Mouse (Mus musculus) frontal cortex, adult (tissue): ENCODE data around the gene Sh3kbp1.
A peak's percentile ranks its signal among the peaks of the same experiment; 100 is the strongest.

Experiments used
- ATAC-seq: cut with Nextera tagmentation; 2 replicates; pipeline ENCODE4 v1.9.2; 2017; ENCODE audit warnings: mild to moderate bottlenecking, moderate library complexity, mixed read lengths; ENCODE audit not compliant: low TSS enrichment

Gene Sh3kbp1

DNA sequence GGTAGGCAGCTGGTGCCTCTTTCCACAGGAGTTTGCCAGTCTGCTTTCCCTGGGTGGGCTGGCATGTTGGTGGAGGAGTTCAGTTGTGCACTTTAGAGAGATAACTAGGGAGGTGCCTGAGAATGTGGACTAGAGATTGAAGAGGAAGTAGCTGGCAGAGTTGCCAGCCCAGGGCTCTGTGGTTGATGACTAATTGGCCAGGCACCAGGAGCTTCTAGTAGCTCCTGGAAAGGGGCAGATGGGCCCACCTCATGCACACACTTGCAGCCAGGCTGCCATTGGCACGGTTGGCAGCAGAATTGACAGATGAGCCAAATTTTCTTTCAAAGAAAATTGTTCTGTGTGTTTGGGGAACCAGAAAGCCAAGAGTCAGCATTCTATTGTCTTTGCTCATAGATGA is 210.3 kb downstream of the Sh3kbp1 start:
- ATAC-seq: peak; percentile 76

GRCm38 (mm10) chrX:159839786-159840185 is 212.7 kb downstream of the Sh3kbp1 start:
- ATAC-seq: no peak

DNA sequence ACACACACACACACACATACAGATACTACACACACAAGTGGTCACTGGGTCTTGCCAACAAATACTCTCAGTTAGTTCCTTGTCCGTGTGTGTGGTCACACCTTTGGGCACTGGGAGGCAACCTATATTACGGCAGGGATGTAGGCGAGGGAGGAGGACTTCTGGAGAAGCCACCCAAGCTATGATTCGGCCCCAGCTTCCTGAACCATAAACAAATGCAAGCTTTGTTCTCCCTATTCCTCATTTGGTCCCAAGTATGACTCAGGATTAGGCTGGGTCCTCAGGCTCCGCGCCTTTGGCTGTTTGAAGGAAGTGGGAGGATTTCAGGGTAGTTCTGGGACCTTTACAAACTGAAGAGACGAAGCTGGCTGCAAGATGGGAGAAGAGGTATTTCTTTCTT is 213.2 kb downstream of the Sh3kbp1 start:
- no peak for ATAC-seq

GRCm38 (mm10) chrX:159850722-159851121 is 223.7 kb downstream of the Sh3kbp1 start:
- ATAC-seq: peak; percentile 52; the same call in 1 of the 2 replicates

GRCm38 (mm10) chrX:159856866-159857265 is 229.8 kb downstream of the Sh3kbp1 start:
- ATAC-seq: peak; percentile 90

- no peak for ATAC-seq
Measured at GRCm38 (mm10) chrX:159858126-159858525, 231.1 kb downstream of the Sh3kbp1 start.

GRCm38 (mm10) chrX:159860841-159861530 is 233.9 kb downstream of the Sh3kbp1 start:
- ATAC-seq: no peak

DNA sequence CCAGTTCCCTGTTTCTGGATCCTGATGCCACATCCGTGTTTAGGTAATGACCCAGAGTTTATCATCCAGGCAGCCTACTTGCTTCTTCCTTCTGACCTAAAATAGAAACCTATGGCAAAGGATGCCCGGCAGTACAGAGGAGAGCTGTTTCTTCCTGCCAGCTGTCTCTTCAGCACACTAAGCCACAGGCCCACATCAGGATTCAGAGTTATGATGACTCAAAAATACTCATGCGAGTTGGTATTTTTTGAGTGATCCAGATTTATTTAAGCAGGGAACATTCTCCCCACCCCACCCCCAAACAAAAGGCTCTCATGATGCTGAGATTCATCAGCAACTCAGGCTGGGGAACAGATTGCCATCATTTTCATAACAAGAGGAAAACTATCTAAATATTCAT is 240.6 kb downstream of the Sh3kbp1 start:
- ATAC-seq: peak; percentile 90

DNA sequence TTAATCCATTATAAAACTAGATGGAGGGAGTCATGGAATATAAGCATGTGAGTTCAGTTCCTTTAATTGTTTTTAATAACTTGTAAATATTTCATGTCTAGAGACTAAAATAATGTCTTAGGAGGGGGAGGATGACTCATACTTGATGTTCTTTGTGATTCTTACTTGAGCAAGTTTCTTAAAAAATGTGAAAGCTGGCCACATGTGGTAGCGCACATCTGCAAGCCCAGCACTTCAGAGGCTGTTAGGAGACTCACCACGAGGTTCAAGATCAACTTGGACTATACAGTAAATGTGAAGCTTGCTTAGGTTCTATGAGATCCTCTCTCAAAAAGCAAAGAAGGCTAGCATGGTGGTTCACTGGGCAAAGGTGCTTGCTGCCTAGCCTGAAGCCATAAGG is 245.4 kb downstream of the Sh3kbp1 start:
- no peak for ATAC-seq

DNA sequence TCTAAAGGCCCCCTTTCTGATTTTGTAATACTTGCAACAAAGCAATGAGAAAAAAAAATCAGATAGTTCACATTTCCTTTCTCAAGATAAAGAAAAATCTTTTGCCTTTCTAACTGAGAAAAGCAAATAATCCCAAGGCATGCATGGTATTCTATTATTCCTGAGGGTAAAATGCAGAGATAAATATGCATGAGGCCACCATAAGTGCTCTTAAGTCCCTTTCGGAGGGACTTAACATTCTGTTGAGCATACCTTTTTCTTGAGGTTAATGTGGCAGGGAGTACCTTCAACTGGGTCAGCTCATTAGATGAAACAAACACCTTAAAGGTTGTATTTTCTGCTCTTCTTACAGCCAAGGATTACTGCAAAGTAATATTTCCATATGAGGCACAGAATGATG is 250.7 kb downstream of the Sh3kbp1 start:
- no peak for ATAC-seq

- ATAC-seq: peak; percentile 85
Measured at GRCm38 (mm10) chrX:159879455-159879854, 252.4 kb downstream of the Sh3kbp1 start.

- ATAC-seq: no peak
Measured at GRCm38 (mm10) chrX:159881576-159881975, 254.5 kb downstream of the Sh3kbp1 start.

DNA sequence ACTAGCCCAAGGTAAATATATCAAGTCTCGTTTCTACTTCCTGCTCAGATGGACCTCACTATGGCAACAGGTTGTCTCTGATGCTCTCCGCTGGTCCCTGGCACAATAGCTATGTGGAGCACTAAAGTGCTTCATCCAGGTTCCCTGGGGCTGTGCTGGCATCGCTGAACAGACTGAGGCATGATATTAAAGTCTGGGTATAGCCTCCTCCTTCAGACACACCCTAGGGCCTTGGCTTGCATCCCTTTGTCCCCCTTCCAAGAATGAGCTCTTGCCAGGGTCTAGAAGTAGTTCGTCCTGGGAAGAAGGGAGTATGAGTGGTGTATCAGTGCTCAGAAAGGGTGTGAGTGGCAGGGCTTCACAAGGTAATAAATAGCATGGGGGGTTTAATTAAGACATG is 269.5 kb downstream of the Sh3kbp1 start:
- no peak for ATAC-seq

DNA sequence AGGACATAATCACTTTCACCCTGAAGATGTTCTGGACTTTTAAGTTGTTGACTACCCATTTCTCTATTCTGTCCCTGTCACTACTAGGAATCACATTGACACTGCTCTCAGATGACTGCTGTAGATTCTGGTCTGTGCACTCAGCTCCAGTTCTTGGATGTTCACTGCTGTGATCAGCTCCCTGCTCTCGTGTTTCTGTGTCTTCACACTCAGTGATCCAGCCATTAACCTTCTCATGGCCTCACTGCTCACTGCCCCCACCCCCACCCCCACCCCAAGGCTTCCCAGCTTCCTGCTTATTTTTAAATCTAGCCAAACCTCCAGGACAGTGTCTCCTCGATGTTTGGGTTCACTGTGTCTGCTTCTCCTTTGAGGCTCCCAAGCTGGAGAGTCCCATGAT is 271.0 kb downstream of the Sh3kbp1 start:
- ATAC-seq: no peak

GRCm38 (mm10) chrX:159899121-159899520 is 272.0 kb downstream of the Sh3kbp1 start:
- ATAC-seq: no peak

GRCm38 (mm10) chrX:159903421-159903820 is 276.3 kb downstream of the Sh3kbp1 start:
- no peak for ATAC-seq

DNA sequence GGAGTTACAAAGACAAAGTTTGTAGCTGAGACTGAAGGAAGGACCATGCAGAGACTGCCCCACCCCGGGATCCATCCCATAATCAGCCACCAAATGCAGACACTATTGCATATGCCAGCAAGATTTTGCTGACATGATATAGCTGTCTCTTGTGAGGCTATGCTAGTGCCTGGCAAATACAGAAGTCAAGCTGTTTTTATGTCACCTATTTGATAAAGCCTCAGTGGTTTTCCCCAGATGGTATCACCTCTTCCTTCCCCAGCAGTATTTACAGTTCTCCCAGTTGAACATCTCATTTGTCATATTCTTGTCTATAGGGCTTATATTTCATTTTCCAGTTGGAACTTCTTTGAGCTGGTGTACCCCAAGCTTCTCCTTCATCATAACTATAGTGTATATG is 280.6 kb downstream of the Sh3kbp1 start:
- ATAC-seq: no peak

GRCm38 (mm10) chrX:159909446-159910277 is 282.6 kb downstream of the Sh3kbp1 start:
- ATAC-seq: no peak

- no peak for ATAC-seq
Measured at GRCm38 (mm10) chrX:159910600-159910999, 283.5 kb downstream of the Sh3kbp1 start.

GRCm38 (mm10) chrX:159911613-159912012 is 284.5 kb downstream of the Sh3kbp1 start:
- ATAC-seq: no peak

- no peak for ATAC-seq
Measured at GRCm38 (mm10) chrX:159912061-159912460, 285.0 kb downstream of the Sh3kbp1 start.

- no peak for ATAC-seq
Measured at GRCm38 (mm10) chrX:159913489-159913888, 286.4 kb downstream of the Sh3kbp1 start.

- ATAC-seq: no peak
Measured at GRCm38 (mm10) chrX:159915125-159915524, 288.1 kb downstream of the Sh3kbp1 start.
